Mouse (Mus musculus) fibroblast of lung, adult 2 months (primary cell): ENCODE data around the gene Gm45716.

Experiments
- DNase-seq: peaks from one replicate; pipeline ENCODE4 v3.0.0-alpha.2; 2011; ENCODE audit warnings: low read depth

Gene Gm45716

GRCm38 (mm10) chr11:90283601-90284000 lies 96.1 kb downstream of the Gm45716 start:
- DNase-seq: no peak

GRCm38 (mm10) chr11:90284079-90284478 lies 96.6 kb downstream of the Gm45716 start:
- DNase-seq: no peak

- DNase-seq: no peak
Observed at GRCm38 (mm10) chr11:90284623-90285022, 97.1 kb downstream of the Gm45716 start.

GRCm38 (mm10) chr11:90286550-90287154 lies 99.2 kb downstream of the Gm45716 start:
- DNase-seq: no peak

- no peak for DNase-seq
Observed at GRCm38 (mm10) chr11:90291156-90291555, 103.7 kb downstream of the Gm45716 start.

- DNase-seq: no peak
Observed at GRCm38 (mm10) chr11:90292766-90293165, 105.3 kb downstream of the Gm45716 start.

- DNase-seq: no peak
Observed at GRCm38 (mm10) chr11:90294622-90295021, 107.1 kb downstream of the Gm45716 start.
